Mouse (Mus musculus) stomach, embryonic 16.5 days (tissue): ENCODE results near the gene Tmem45a2. TPM values are rescaled to one million over a fixed set of nuclear protein-coding genes. Genes with fewer than 3 reads are reported as not detected.

ENCODE experiments used
- polyA plus RNA-seq: library from polyadenylated mRNA; unstranded; fragments of >200 nt; fragmentation: Nextera tagmentation; extraction: Ambion mirVana; gene quantifications from 2 replicates; pipeline ENCODE4 v1.2.1, GENCODE M21; 2015

The Tmem45a2 gene
- polyA plus RNA-seq, 1 experiment from 2014 or later, result 0.31 TPM

Other genes starting within 250 kb of the Tmem45a2 start
- 51.0 and 52.7 TPM in 2 replicates for gene Tmem45a, start 185.2 kb downstream of the Tmem45a2 start, polyA plus RNA-seq
- gene Lnp1, start 143.3 kb downstream of the Tmem45a2 start, polyA plus RNA-seq, result not detected in 2 replicates
- 29.3 and 31.5 TPM in 2 replicates for gene Tomm70a, start 50.3 kb upstream of the Tmem45a2 start, polyA plus RNA-seq
- gene Nit2, start 96.0 kb upstream of the Tmem45a2 start, polyA plus RNA-seq, result 71.8 and 72.8 TPM in 2 replicates
- gene Tbc1d23, start 160.1 kb upstream of the Tmem45a2 start, polyA plus RNA-seq, result 27.8 and 27.9 TPM in 2 replicates
- 0.08 TPM in 1 of 2 replicates, not detected in the other for gene Tmem30c, start 221.5 kb upstream of the Tmem45a2 start, polyA plus RNA-seq